Mouse (Mus musculus): Measurements from ENCODE around the gene Ttll11. TPM values are rescaled to one million over a fixed set of nuclear protein-coding genes. Genes with fewer than 3 reads are reported as not detected.

Ttll11 gene
- polyA plus RNA-seq (2014; fragmentation: Nextera tagmentation; extraction: Ambion mirVana): 2.4 and 3.1 TPM in 2 replicates

DNA sequence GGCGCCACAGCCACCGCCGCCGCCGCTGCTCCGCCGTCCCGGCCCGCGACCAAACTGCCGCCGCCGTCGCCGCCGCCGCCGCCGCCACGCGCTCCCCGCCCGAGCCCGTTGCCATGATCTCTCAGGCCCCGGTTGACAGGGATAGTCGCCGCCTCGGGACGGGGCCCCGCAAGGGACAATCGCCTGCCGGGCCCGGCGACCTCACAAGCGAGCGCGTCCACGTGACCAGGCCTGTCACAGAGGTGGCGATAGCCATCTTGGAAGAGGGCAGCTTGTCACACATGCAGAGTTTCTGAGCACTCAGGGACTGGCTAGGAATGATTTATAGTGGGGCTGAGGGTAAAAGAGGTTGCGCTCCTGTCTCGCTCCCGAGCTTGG lies at the start of gene Ttll11:
Gene Ttll11, minus strand, starts transcription at position 270 of the 378 bp plus-strand sequence.
- H3K4me2 ChIP-seq (ENCODE audit: low read length): peak within 1 kb of the TSS; percentile 96
- H3K27me3 ChIP-seq (replicated peaks; ENCODE audit: control insufficient read depth, insufficient read depth, low read length): no peaks in the 10 kb centered on the region
- H3K4me3 ChIP-seq (ENCODE audit: low read depth, low read length): peak within 1 kb of the TSS; percentile 84
- H3K27ac ChIP-seq (ENCODE audit: low read depth, low read length): peak within 1 kb of the TSS; percentile 80
- peak; percentile 94 for ATAC-seq
- peaks cover 13% of the 10 kb centered on the region for H3K4me1 ChIP-seq (ENCODE audit: control insufficient read depth, insufficient read depth, low read length)
- H3K9me3 ChIP-seq (replicated peaks; ENCODE audit: control insufficient read depth, low read length): no peaks in the 10 kb centered on the region
- under 1% methylated on average over 41 of the region's 42 CpGs for WGBS
- peak; percentile 95 for DNase-seq (ENCODE audit: low spot score)
- H3K9ac ChIP-seq (ENCODE audit: low read length): peak within 1 kb of the TSS; percentile 93
- no peaks in the 10 kb centered on the region for H3K36me3 ChIP-seq (ENCODE audit: control insufficient read depth, insufficient read depth, low read length)

DNA sequence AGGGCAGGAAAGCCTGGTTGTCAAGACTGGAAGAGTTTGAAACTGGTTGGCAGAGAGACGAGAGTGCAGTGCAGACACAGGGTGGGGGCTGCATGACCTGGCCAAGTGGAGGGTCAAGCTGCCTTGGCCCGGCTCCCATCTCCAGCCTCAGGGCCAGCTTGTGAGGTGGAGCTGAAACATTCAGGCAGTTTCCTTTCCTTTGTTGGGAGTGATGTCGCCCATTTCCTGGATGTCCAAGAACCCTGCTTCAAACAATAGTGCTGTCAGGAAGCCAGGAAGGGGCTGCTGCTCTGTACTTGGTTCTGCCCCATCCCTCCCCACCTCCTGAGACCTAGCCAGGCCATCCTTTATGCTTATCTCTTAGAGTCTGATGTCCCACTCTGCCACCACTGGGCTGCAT lies 43.6 kb upstream of the Ttll11 start:
- ATAC-seq: no peak
- H3K36me3 ChIP-seq (ENCODE audit: control insufficient read depth, insufficient read depth, low read length): no peaks in the 10 kb centered on the region
- H3K9ac ChIP-seq (ENCODE audit: low read length): no peak overlapping the region
- no peaks in the 10 kb centered on the region for H3K4me1 ChIP-seq (ENCODE audit: control insufficient read depth, insufficient read depth, low read length)
- no peak for DNase-seq (ENCODE audit: low spot score)
- 71% methylated on average over 3 of the region's 3 CpGs for WGBS
- H3K4me3 ChIP-seq (ENCODE audit: low read depth, low read length): no peak overlapping the region
- no peak overlapping the region for H3K4me2 ChIP-seq (ENCODE audit: low read length)
- no peaks in the 10 kb centered on the region for H3K9me3 ChIP-seq (replicated peaks; ENCODE audit: control insufficient read depth, low read length)
- H3K27me3 ChIP-seq (replicated peaks; ENCODE audit: control insufficient read depth, insufficient read depth, low read length): no peaks in the 10 kb centered on the region
- no peak overlapping the region for H3K27ac ChIP-seq (ENCODE audit: low read depth, low read length)

GRCm38 (mm10) chr2:36021385-36022159 lies 41.9 kb upstream of the Ttll11 start:
- Histone ChIP-seq H3K9ac (ENCODE audit: low read length) (peak overlapping the region; percentile 35; the same call in 1 of the 2 replicates), H3K9me3 (replicated peaks; ENCODE audit: control insufficient read depth, low read length) (no peaks in the 10 kb centered on the region), H3K4me3 (ENCODE audit: low read depth, low read length) (peak overlapping the region; percentile 18), H3K4me1 (ENCODE audit: control insufficient read depth, insufficient read depth, low read length) (no peaks in the 10 kb centered on the region), H3K27me3 (replicated peaks; ENCODE audit: control insufficient read depth, insufficient read depth, low read length) (no peaks in the 10 kb centered on the region), H3K27ac (ENCODE audit: low read depth, low read length) (no peak overlapping the region), H3K36me3 (ENCODE audit: control insufficient read depth, insufficient read depth, low read length) (no peaks in the 10 kb centered on the region), H3K4me2 (ENCODE audit: low read length) (peak overlapping the region; percentile 50)
- WGBS: 6% methylated on average over 32 of the region's 32 CpGs
- ATAC-seq (peak; percentile 70), DNase-seq (ENCODE audit: low spot score) (peak; percentile 88)

GRCm38 (mm10) chr2:36013010-36013409 lies 33.3 kb upstream of the Ttll11 start:
- H3K9me3 ChIP-seq (replicated peaks; ENCODE audit: control insufficient read depth, low read length): no peaks in the 10 kb centered on the region
- ATAC-seq (no peak), DNase-seq (ENCODE audit: low spot score) (no peak)
- H3K4me1 ChIP-seq (ENCODE audit: control insufficient read depth, insufficient read depth, low read length): peaks cover 10% of the 10 kb centered on the region; the same call in 1 of the 2 replicates
- H3K27ac ChIP-seq (ENCODE audit: low read depth, low read length): peak overlapping the region; percentile 9; the same call in 1 of the 2 replicates
- no peak overlapping the region for H3K4me3 ChIP-seq (ENCODE audit: low read depth, low read length)
- no peak overlapping the region for H3K9ac ChIP-seq (ENCODE audit: low read length)
- no peaks in the 10 kb centered on the region for H3K27me3 ChIP-seq (replicated peaks; ENCODE audit: control insufficient read depth, insufficient read depth, low read length)
- no peaks in the 10 kb centered on the region for H3K36me3 ChIP-seq (ENCODE audit: control insufficient read depth, insufficient read depth, low read length)
- 69% methylated on average over 12 of the region's 12 CpGs for WGBS
- H3K4me2 ChIP-seq (ENCODE audit: low read length): no peak overlapping the region

DNA sequence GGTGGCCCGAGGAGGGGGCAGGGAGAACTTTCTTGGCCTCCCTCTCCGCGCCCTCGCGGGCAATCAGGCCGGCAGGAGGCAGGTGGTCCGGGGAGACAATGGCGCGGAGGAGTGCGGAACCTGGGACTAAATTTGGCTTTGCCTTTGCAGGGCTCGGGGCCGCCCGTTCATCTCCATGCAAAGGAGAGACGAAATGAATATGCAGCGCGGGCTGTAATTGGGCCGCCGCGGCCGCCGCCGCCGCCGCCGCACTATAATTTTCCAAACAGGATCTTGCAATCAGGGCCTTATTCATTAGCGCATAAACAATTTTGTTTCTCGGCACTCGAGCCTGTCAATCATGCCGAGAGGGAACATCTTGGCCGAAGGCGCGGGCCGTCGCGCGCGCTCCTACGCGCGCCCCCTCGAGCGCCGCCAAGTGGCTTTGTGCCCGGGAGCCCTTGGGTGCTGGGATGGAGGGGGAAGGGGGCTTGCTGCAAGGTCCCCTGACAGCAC lies 31.7 kb upstream of the Ttll11 start:
- no peaks in the 10 kb centered on the region for H3K9me3 ChIP-seq (replicated peaks; ENCODE audit: control insufficient read depth, low read length)
- WGBS: under 1% methylated on average over 44 of the region's 44 CpGs
- H3K27ac ChIP-seq (ENCODE audit: low read depth, low read length): peak overlapping the region; percentile 70
- peaks cover 10% of the 10 kb centered on the region; the same call in 1 of the 2 replicates for H3K4me1 ChIP-seq (ENCODE audit: control insufficient read depth, insufficient read depth, low read length)
- peak overlapping the region; percentile 39 for H3K4me3 ChIP-seq (ENCODE audit: low read depth, low read length)
- H3K27me3 ChIP-seq (replicated peaks; ENCODE audit: control insufficient read depth, insufficient read depth, low read length): no peaks in the 10 kb centered on the region
- H3K36me3 ChIP-seq (ENCODE audit: control insufficient read depth, insufficient read depth, low read length): no peaks in the 10 kb centered on the region
- peak overlapping the region; percentile 80 for H3K4me2 ChIP-seq (ENCODE audit: low read length)
- DNase-seq (ENCODE audit: low spot score) (peak; percentile 82), ATAC-seq (peak; percentile 66)
- peak overlapping the region; percentile 58 for H3K9ac ChIP-seq (ENCODE audit: low read length)

DNA sequence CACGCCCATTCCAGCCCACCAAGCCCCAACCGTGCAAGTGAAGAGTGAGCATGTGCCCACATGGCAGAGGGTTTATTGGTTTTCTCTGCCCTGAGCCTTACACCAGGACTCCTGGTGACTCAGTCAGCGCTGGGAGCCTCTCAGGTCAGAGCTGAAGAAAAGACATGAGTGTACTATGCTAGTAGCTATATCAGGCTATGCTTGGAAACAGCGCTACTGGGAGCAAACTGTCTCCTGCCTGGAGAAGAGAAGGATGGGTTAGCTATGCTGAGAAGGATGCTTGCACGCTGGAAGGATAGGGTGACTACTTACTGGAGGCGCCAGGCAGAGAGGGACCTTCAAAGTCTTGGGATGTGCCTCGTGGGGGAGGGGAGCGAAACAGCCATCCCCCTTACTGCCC lies 30.9 kb upstream of the Ttll11 start:
- H3K9ac ChIP-seq (ENCODE audit: low read length): peak overlapping the region; percentile 58; the same call in 1 of the 2 replicates
- ATAC-seq: no peak
- DNase-seq (ENCODE audit: low spot score): no peak
- peak overlapping the region; percentile 80 for H3K4me2 ChIP-seq (ENCODE audit: low read length)
- peak overlapping the region; percentile 70; the same call in 1 of the 2 replicates for H3K27ac ChIP-seq (ENCODE audit: low read depth, low read length)
- H3K9me3 ChIP-seq (replicated peaks; ENCODE audit: control insufficient read depth, low read length): no peaks in the 10 kb centered on the region
- no peak overlapping the region for H3K4me3 ChIP-seq (ENCODE audit: low read depth, low read length)
- H3K36me3 ChIP-seq (ENCODE audit: control insufficient read depth, insufficient read depth, low read length): no peaks in the 10 kb centered on the region
- WGBS: 45% methylated on average over 8 of the region's 8 CpGs
- no peaks in the 10 kb centered on the region for H3K27me3 ChIP-seq (replicated peaks; ENCODE audit: control insufficient read depth, insufficient read depth, low read length)
- H3K4me1 ChIP-seq (ENCODE audit: control insufficient read depth, insufficient read depth, low read length): peaks cover 10% of the 10 kb centered on the region; the same call in 1 of the 2 replicates

DNA sequence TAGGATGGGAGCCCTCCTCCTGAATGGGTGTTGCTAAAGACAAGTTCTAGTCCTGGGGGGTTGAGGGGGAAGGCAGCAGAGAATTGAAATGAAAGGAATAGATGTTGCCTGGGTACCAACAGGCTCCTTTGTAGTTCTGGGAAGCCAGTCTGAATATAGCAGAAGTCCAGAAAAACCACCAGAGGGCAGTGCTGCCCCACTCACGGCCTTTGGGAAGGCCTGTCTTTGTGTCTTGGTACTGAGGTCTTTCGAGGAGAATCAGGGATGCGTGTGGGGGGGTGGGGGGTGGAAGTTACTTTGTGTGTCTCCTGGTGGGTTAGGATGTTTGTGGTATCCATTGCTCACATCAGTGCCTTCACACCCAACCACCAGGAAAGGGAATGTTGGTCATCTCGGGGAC lies 29.7 kb upstream of the Ttll11 start:
- peak; percentile 60 for ATAC-seq
- WGBS: 23% methylated on average over 4 of the region's 4 CpGs
- Histone ChIP-seq H3K9ac (ENCODE audit: low read length) (no peak overlapping the region), H3K4me2 (ENCODE audit: low read length) (no peak overlapping the region), H3K4me3 (ENCODE audit: low read depth, low read length) (no peak overlapping the region), H3K4me1 (ENCODE audit: control insufficient read depth, insufficient read depth, low read length) (peaks cover 10% of the 10 kb centered on the region; the same call in 1 of the 2 replicates), H3K27ac (ENCODE audit: low read depth, low read length) (no peak overlapping the region), H3K9me3 (replicated peaks; ENCODE audit: control insufficient read depth, low read length) (no peaks in the 10 kb centered on the region), H3K27me3 (replicated peaks; ENCODE audit: control insufficient read depth, insufficient read depth, low read length) (no peaks in the 10 kb centered on the region), H3K36me3 (ENCODE audit: control insufficient read depth, insufficient read depth, low read length) (no peaks in the 10 kb centered on the region)
- peak; percentile 90 for DNase-seq (ENCODE audit: low spot score)

GRCm38 (mm10) chr2:36008071-36008470 lies 28.4 kb upstream of the Ttll11 start:
- no peak for ATAC-seq
- no peak overlapping the region for H3K27ac ChIP-seq (ENCODE audit: low read depth, low read length)
- H3K4me1 ChIP-seq (ENCODE audit: control insufficient read depth, insufficient read depth, low read length): peaks cover 10% of the 10 kb centered on the region; the same call in 1 of the 2 replicates
- H3K27me3 ChIP-seq (replicated peaks; ENCODE audit: control insufficient read depth, insufficient read depth, low read length): no peaks in the 10 kb centered on the region
- no peaks in the 10 kb centered on the region for H3K36me3 ChIP-seq (ENCODE audit: control insufficient read depth, insufficient read depth, low read length)
- 25% methylated on average over 1 of the region's 1 CpGs for WGBS
- no peak overlapping the region for H3K4me2 ChIP-seq (ENCODE audit: low read length)
- no peak overlapping the region for H3K9ac ChIP-seq (ENCODE audit: low read length)
- no peak overlapping the region for H3K4me3 ChIP-seq (ENCODE audit: low read depth, low read length)
- H3K9me3 ChIP-seq (replicated peaks; ENCODE audit: control insufficient read depth, low read length): no peaks in the 10 kb centered on the region
- DNase-seq (ENCODE audit: low spot score): peak; percentile 63

DNA sequence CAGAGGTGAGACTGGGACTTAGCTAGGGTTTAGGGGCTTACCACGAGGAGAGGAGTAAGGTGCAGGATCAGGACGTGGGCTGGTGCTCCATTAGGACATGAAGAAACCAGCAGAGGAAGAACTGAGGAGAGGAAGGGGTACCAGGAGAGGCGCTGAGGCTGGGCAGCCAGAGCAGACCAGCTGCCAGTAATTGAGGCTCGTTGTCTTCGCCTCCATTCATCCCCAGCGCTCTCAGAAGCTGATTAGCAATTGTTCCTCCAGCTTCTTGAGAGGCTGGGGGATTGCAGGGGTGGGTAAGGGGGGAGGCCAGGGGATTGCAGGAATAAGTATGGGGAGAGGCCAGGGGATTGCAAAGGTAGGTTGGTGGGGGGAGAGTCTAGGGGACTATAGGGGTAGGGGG lies 22.5 kb upstream of the Ttll11 start:
- Histone ChIP-seq H3K36me3 (ENCODE audit: control insufficient read depth, insufficient read depth, low read length) (no peaks in the 10 kb centered on the region), H3K4me1 (ENCODE audit: control insufficient read depth, insufficient read depth, low read length) (peaks cover 7% of the 10 kb centered on the region), H3K4me3 (ENCODE audit: low read depth, low read length) (no peak overlapping the region), H3K27me3 (replicated peaks; ENCODE audit: control insufficient read depth, insufficient read depth, low read length) (no peaks in the 10 kb centered on the region), H3K4me2 (ENCODE audit: low read length) (no peak overlapping the region), H3K9ac (ENCODE audit: low read length) (no peak overlapping the region), H3K27ac (ENCODE audit: low read depth, low read length) (no peak overlapping the region), H3K9me3 (replicated peaks; ENCODE audit: control insufficient read depth, low read length) (no peaks in the 10 kb centered on the region)
- 17% methylated on average over 6 of the region's 6 CpGs for WGBS
- ATAC-seq (peak; percentile 75), DNase-seq (ENCODE audit: low spot score) (peak; percentile 40)
